Mouse (Mus musculus): ENCODE data around the gene Tbc1d9.

Tbc1d9 gene

GRCm38 (mm10) chr8:83165235-83165930, at the start of gene Tbc1d9:
Gene Tbc1d9 (plus strand): TSS chr8:83165352.
- peak in 1 of 2 experiments; percentile 8 for DNase-seq (ENCODE audit: low spot score in 2 of 2)

GRCm38 (mm10) chr8:83135086-83135485, 30.1 kb upstream of the Tbc1d9 start:
- DNase-seq (ENCODE audit: low spot score in 2 of 2), result no peak

- DNase-seq (ENCODE audit: low spot score in 2 of 2), result no peak
Observed at GRCm38 (mm10) chr8:83140068-83140467, 25.1 kb upstream of the Tbc1d9 start.

- DNase-seq (ENCODE audit: low spot score in 2 of 2), result no peak
Observed at GRCm38 (mm10) chr8:83140701-83141111, 24.4 kb upstream of the Tbc1d9 start.

GRCm38 (mm10) chr8:83141358-83141757, 23.8 kb upstream of the Tbc1d9 start:
- DNase-seq (ENCODE audit: low spot score in 2 of 2), result no peak

- DNase-seq (ENCODE audit: low spot score in 2 of 2), result no peak
Observed at GRCm38 (mm10) chr8:83144601-83145000, 20.6 kb upstream of the Tbc1d9 start.

- no peak for DNase-seq (ENCODE audit: low spot score in 2 of 2)
Observed at GRCm38 (mm10) chr8:83145421-83145820, 19.7 kb upstream of the Tbc1d9 start.

- no peak for DNase-seq (ENCODE audit: low spot score in 2 of 2)
Observed at GRCm38 (mm10) chr8:83149124-83149523, 16.0 kb upstream of the Tbc1d9 start.

- no peak for DNase-seq (ENCODE audit: low spot score in 2 of 2)
Observed at GRCm38 (mm10) chr8:83152055-83152454, 13.1 kb upstream of the Tbc1d9 start.

GRCm38 (mm10) chr8:83152470-83152869, 12.7 kb upstream of the Tbc1d9 start:
- DNase-seq (ENCODE audit: low spot score in 2 of 2), result no peak

GRCm38 (mm10) chr8:83155110-83155509, 10.0 kb upstream of the Tbc1d9 start:
- no peak for DNase-seq (ENCODE audit: low spot score in 2 of 2)

GRCm38 (mm10) chr8:83158971-83159370, 6.2 kb upstream of the Tbc1d9 start:
- no peak for DNase-seq (ENCODE audit: low spot score in 2 of 2)

GRCm38 (mm10) chr8:83159615-83160014, 5.5 kb upstream of the Tbc1d9 start:
- no peak for DNase-seq (ENCODE audit: low spot score in 2 of 2)

GRCm38 (mm10) chr8:83160613-83161012, 4.5 kb upstream of the Tbc1d9 start:
- DNase-seq (ENCODE audit: low spot score in 2 of 2), result no peak

- peak in 1 of 2 experiments; percentile 6 for DNase-seq (ENCODE audit: low spot score in 2 of 2)
Observed at GRCm38 (mm10) chr8:83165931-83166867, 1.0 kb downstream of the Tbc1d9 start, which contains the start of gene Gm10645. Gene Gm10645 (minus strand): TSS chr8:83166170.

GRCm38 (mm10) chr8:83167932-83168331, 2.8 kb downstream of the Tbc1d9 start:
- DNase-seq (ENCODE audit: low spot score in 2 of 2), result no peak

GRCm38 (mm10) chr8:83169127-83169526, 4.0 kb downstream of the Tbc1d9 start:
- DNase-seq (ENCODE audit: low spot score in 2 of 2), result no peak

GRCm38 (mm10) chr8:83169709-83170108, 4.6 kb downstream of the Tbc1d9 start:
- DNase-seq (ENCODE audit: low spot score in 2 of 2), result no peak

- DNase-seq (ENCODE audit: low spot score in 2 of 2), result no peak
Observed at GRCm38 (mm10) chr8:83170894-83171293, 5.7 kb downstream of the Tbc1d9 start.

- no peak for DNase-seq (ENCODE audit: low spot score in 2 of 2)
Observed at GRCm38 (mm10) chr8:83175680-83176079, 10.5 kb downstream of the Tbc1d9 start.

- DNase-seq (ENCODE audit: low spot score in 2 of 2), result no peak
Observed at GRCm38 (mm10) chr8:83176785-83177184, 11.6 kb downstream of the Tbc1d9 start.

GRCm38 (mm10) chr8:83177317-83178195, 12.4 kb downstream of the Tbc1d9 start:
- no peak for DNase-seq (ENCODE audit: low spot score in 2 of 2)
